Mouse (Mus musculus): ENCODE data around the gene Taf1.
A peak's percentile ranks its signal among the peaks of the same experiment; 100 is the strongest.

The Taf1 gene

DNA sequence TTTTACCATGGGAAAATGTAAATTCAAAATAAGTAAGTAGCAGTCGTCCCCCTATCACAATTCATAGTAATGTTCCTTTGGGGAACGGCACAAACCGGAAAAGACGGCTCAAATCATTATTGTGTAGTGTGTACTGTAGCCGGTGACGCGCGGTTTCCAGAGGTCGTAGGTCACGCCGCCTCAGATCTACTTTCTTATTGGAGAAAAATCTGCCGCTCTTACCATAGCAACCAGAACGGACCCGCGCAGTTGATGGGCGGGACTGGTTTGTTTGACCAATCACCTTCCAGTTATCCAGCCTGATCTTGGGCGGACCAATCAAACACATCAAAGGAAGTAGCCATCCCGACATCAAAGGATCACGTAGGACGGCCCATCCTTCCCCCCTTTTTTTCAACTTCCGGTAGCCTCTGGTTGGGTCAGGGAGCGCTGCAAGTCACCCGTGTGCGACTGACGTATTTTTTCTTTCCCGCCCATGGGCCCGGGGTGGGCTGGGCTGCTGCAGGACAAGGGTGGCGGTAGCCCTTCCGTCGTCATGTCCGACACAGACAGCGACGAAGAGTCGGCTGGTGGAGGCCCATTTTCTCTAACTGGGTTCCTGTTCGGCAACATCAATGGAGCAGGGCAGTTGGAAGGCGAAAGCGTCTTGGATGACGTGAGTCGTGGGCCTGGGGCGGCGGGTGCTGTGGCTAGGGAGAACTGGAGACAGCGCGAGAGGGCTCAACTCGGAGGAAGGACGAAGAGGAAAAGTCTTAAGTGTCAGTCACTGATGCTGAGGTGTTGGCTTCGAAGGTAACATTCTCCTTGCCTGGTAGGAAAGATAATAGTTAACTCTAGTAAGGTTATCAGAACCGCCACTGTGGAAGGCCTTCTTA, at the start of gene Taf1:
Taf1 (plus strand) TSS at position 388 of the 875 bp plus-strand sequence.
- peak; percentile 92 for DNase-seq

DNA sequence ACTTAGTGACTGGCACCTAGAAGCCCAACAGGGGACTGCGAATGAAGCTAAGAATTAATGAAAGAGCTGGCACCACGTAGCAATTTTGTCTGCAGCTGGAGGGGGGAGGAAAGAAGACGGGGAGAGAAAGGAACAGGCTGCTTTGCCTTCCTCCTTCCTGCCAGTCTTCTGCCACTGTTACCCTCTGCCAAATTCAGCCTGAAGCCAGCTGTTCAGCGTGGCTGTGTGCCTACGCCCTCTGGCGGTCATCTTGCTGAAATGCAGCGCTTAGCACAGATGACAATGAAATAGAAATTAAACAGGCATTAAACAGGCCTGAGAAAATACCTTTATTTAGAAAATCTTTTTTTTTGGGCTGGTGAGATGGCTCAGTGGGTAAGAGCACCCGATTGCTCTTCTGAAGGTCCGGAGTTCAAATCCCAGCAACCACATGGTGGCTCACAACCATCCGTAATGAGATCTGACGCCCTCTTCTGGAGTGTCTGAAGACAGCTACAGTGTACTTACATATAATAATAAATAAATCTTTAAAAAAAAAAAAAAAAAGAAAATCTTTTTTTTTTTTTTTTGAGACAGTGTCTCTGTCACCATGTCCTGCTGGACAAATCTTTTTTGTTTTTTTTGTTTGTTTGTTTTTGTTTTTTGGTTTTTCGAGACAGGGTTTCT, 45.9 kb upstream of the Taf1 start:
- peak; percentile 39 for DNase-seq

DNA sequence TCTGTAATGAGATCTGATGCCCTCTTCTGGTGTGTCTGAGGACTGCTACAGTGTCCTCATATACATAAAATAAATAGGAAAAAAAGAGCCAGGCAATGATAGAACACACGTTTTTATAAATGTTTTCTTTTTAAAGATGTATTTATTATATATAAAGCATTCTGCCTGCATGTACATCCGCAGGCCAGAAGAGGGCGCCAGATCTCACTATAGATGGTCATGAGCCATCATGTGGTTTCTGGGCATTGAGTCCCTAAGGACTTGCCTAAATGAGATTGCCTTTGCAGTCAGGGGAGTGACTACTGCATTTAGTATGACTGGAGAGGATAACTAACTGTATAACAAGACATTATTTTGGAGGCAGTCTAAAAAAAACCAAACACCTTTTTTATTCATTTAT, 27.9 kb upstream of the Taf1 start:
- peak; percentile 52 for DNase-seq

DNA sequence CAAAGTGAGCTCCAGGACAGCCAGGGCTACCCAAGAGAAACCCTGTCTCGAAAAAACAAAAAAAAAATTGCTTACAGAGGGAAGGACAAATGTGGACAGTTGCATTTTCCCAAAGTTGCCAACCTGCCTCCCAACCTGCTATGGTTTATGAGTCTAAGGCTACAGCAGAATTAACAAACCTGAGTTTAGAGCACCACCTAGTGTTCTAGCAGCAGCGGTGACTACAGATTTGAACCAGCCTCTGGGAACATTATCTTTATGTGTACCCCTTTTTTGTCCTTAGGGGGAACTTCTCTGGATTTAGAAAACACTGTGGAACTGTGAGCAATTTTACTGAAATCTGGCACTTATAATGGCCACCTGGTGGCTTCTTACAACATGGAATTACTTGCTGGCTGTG, 16.8 kb upstream of the Taf1 start:
- no peak for DNase-seq

DNA sequence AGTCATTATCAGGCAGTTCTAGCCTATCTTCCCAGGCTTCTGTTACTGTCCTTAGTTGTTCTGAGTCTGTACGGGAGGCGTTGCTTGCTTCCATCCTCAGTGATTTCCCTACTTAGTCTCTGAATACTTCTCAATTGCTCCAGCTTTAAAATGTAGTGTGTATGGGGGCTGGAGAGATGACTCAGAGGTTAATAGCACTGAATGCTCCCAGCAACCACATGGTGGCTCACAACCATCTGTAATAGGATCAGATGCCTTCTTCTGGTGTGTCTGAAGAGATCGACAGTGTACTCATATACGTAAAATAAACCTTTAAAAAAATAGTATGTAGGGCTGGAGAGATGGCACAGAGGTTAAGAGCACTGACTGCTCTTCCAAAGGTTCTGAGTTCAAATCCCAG, 14.5 kb upstream of the Taf1 start:
- DNase-seq: no peak

DNA sequence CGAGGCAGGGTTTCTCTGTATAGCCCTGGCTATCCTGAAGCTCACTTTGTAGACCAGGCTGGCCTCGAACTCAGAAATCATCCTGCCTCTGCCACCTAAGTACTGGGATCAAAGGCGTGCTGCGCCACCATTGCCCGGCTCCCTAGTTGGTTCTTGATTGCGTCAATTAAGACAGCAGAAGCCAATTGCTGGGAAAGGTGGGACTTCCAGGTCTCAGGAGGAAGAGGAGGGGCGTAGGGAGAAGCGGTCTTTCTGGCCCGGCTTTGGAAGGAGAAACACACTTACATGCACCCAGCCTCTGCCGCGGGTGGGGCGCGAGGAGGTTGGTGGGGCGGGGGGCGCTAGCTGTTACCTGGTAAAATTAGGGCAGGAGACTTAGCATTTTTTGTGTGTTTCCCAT, 10.5 kb upstream of the Taf1 start:
- DNase-seq: peak; percentile 24

DNA sequence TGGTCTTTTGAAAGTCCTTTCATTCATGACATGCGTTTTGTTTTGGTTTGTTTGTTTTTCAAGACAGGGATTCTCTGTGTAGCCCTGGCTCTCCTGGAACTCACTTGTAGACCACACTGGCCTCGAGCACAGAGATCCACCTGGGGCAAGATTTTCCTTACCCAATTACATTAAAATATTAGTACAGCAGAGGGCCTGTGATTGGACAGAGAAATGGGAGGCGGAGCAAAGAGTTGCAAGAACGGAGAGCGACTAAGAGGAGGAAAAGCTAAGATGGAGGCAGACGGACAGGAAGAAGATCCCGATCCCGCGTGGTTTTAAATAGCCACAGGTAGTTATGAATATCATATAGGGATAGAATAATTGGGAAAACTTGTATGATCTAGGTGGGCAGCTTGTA, 5.2 kb upstream of the Taf1 start:
- peak; percentile 57 for DNase-seq

DNA sequence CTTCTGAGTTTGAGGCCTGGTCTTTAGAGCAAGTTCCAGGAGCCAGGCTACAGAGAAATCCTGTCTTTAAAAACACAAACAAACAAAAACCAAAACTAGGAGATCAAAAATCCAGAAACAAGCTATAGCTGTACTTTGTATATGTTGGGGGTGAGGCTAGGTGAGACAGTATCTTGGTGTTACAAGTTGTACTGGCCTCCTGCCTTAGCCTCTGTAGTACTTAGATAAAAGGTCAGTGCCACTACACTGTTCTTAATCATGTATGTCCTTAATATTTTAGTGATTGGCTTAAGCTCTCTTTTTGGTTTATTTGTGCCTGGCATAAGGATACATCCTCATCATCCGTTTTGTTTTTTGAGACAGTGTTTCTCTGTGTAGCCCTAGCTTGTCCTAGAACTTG, 52.9 kb downstream of the Taf1 start:
- no peak for DNase-seq

DNA sequence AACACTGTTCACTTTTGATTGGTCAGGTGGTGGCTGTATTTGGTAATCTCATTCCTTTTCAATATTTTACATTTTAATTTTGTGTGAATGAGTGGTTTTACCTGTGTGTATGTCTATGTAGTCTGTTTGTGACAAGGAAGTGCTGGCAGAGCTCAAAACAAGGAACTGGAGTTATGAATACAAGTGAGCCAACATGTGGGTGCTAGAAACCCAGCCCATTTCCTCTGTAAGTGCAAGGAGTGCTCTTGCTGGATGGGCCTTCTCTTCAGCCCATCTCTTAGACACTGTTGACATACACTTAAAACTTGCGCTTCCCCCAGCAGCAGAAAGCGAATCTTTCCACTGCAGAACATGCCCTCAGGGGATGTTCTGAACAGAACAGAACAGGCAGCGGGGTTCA, 83.6 kb downstream of the Taf1 start:
- no peak for DNase-seq

DNA sequence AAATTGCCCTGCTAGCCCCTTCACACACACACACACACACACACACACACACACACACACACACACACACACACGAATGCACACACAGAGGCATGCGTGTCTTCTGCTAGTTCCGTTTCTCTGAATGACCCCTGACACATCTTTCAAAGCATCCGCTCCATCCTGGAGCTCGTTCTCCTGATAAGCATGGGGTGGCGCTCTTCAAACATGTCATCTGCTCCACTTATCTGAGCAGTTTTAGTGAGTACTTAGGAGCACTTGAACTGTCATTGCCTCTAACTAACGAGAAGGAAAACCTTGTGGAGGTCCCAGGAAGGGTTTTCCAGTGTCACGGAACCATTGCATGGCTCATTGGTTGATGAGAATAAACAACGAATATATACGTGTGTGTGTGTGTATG, 85.4 kb downstream of the Taf1 start:
- DNase-seq: no peak

DNA sequence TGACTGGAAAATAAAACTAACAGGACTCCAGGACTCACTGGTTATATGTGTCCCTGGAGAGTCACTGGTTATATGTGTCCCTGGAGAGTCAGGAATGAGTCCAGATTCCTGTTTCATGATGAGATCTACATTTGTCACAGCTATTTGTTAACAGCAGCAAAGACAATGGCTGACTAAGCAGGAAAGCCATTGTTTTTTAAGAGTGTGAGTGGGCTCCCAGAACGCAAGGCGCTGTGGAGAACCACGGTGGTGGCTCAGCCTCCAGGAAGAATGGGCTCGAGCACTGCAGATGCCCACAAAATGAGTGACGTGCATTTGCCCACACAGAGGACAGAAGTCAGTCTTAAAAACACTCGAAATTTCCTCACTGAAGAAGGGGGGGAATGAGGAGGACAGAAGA, 87.8 kb downstream of the Taf1 start:
- no peak for DNase-seq

DNA sequence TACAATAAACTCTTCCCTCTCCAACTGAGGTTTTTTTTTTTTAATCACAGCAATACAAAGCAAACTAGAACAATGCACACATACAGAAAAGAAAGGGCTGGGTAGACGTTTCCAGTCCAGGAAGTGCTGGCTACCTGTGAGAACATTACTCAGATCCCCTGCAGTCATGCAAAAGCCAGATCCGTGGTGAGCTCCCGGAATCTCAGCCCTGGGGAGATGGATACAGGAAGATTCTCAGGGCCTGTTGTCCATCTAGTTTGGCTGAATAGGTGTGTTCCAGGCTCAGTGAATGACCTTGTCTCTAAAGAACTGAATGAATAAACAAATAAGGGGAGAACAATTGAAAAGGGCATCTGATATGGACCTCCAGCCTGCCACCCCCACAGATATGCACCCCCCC, 90.0 kb downstream of the Taf1 start:
- DNase-seq: no peak

DNA sequence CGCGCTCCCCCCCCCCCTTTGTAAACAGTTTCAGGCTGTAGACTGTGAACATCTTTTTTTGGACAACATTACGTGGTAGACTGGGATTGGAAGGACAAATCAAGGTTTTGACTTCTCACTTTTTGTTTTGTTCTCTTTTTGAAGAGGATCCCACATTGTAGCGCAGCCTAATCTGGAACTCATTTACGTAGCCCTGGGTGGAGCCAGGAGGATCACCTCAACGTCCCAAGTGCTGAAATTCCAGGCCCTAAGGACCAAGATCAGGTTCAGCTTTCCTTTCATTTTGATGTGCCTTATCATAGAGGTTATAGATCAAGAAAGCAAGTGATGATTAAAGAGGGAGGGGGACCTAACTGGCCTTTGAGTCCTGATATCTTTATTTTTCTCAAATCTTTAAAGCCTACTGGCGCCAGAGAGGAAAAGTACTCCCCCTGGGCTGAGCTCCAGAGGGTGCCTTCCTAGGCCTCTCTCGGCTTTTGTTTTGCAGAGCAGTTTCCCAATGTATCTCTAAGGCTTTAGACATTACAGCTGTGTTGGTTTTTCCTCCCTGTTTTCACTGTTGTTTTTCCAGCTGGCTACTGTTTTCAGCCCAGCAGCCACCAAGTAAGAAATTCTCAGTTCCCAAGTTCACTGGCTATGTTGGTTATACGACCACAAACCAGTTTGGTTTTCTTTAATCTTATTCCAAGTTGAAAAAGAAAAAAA, 104.4 kb downstream of the Taf1 start:
- DNase-seq: no peak

DNA sequence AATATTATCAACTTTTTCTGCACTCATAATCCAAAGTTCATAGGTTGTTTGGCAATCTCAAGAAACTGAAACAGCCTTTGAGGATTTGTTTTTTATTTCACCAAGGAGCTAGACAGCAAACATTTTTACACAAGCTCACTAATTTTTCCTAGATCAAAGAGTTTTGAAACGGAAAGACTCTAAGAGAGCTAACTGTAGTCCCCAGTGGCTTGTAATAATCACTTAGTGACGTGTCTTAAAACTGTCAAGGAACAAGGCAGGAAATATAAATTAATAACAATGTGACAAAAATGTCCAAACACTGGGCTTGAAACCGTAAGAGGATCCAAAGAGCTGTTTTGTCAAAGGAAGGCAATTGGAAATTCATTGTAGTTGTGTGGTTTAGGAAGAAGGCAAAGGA, 106.3 kb downstream of the Taf1 start:
- DNase-seq: no peak

DNA sequence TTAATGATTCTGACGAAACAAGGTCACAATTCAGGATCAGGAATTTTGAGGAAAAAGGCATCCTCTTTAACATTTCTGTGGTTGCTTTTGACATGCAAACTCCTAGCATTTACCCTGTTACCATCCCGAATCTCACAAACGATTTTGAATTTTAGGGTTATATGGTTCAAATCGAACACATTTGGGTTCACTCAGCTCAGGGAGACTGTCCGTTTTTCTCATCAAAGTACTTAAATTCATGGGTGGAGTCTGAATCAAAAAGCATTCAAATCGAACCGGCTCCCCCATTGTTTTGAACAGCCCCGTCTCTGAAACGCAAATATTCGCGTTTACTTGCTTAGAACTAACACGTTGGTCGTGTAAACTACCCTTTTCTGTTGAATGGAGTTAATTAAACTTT, 106.8 kb downstream of the Taf1 start:
- no peak for DNase-seq

DNA sequence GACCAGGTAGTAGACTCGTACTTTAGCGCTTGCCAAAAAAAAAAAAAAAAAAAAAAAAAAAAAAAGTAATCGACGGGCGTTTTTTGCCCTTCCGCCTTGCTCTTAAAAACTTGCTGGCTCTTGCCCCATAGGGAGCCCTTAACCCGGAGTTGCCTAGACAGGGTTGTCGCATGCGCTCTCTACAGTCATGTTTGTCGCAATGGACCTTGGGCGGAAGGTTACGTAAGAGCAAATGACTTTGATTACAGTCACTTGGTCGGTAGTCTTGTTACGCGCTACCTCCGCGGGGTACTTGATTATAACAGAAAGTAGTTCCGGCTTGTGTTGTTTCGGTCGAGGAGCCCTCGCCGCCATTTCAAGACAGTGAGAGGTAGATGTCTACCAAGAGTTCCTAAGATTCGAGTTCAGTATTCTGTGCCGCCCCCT, 107.2 kb downstream of the Taf1 start, which contains the start of gene Ogt:
Ogt (plus strand) TSS at position 320 of the 426 bp plus-strand sequence.
- DNase-seq: peak; percentile 89

DNA sequence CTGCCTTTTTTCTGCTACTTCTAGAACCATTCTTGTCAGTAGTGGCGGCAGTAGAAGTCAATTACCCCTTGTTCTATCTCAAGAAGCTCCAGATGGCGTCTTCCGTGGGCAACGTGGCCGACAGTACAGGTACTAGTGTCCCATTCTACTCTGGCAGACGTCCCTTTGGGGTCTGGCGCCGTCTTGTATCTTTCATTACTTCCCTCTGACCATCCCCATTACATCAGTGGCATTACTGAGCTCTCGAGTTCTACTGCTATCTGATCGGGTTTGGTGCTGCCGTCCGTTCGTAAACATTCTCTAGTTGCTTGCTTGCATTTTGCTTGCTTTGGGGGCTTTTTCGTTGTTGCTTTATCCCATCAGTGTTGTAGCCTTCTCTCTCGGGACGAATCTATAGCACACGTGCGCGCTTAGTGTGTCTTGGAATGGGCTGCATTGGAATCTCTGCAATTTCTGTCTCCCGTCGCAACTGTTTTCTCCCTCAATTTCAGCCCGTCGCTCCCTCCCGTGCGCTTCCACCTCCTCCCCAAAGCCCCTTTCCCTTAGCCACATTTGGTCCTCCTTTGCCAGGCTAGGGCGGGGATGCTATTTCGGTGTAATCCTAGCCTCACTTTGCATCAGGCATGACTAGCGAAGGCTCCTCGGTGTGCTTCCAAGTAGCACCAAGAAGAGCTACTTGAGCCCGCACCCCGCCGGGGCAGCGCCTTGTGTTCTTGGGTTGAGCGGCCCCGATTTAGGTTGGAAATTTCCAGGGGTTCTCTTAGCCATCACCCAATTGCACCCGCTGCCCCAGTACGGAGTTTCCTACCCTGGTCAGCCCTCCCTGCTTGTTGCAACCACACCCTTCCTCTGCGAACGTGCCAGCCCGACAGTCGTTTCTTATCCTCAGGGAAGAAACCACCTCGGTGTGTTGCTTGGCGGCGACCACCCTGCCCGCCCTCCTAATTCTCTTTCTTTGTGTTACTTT, 107.9 kb downstream of the Taf1 start:
- DNase-seq: peak; percentile 79

DNA sequence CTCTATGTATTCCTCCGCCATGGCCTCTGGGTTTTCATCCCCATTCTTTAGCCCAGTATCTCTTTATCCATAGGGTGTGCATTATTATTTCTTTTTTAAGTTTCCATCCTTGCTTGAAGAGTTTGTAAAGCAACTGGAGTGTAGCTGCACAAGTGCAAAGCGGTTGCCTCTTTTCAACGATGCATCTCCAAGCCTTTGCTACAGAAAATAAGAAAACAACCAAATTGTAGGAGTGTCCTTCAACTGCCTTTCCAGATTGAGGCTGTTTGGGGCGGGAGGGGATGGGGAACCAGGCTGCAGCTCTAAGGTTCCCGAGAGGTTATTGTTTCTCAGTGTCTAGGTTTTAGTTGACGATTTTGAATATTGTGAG, 108.6 kb downstream of the Taf1 start:
- peak; percentile 8 for DNase-seq

DNA sequence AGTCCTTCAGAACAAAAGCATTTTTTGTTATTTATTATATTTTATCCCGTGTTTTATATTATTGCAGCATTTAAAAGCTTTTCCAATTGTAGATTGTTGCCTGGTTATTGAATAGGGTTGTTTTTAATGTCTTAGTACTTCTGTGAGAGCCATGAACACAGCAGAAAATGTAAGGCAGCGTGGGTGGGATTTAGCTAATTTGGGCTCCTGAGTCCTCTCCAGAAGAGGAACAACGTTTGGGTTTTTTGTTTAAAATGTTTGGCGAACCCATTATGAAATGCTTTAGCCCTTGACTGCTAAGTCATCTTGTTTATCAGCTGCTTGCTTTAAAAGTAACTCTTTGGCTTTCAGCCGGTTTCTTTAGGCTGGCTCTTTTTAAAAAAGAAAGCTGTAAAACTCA, 109.6 kb downstream of the Taf1 start:
- DNase-seq: no peak

DNA sequence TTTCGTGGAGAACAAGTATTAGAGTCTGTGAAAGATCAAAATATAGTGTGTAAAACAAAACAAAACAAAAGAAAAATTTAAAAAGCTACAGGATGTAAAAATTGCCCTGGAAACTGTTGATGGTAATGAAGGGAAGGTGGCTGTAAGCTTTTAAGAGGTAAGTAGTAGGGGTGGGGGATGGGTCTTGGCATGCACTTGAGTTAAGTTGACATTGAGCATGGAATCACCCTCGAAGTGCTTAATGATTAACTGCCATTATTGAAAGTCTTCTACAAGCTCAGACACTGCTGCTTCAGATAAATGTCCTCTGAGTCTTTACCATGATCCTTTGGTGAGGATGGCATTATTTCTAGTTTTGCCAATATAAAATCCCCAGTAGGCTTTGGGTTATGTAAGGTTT, 112.8 kb downstream of the Taf1 start:
- no peak for DNase-seq

DNA sequence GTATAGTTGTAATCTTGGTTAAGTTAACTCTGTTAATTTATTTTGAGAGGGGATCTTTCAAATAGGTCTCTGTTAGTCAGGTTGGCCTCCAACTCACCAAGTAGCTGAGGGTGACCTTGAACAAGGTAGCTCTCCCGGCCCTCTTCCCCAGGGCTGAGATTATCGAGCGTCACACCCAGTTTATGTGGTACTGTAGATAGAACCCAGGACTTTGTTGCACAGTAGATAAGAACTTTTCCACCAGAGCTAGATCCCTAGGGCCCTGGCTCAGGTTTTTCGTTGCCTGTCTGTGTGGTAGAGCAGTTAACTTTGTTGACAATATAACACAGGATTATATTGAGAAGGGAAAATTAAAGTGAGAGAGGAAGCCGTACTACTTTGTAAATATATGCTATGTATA, 114.1 kb downstream of the Taf1 start:
- DNase-seq: peak; percentile 47
